Mouse (Mus musculus) hindbrain, embryonic 14.5 days (tissue): ENCODE measurements around the gene Ppp4r1. TPM values are rescaled to one million over a fixed set of nuclear protein-coding genes. Genes with fewer than 3 reads are reported as not detected.

Experiments
- ATAC-seq: fragments of 200-750 bp; cut with Nextera tagmentation; 2 replicates; pipeline ENCODE4 v1.8.0; 2017; ENCODE audit warnings: moderate number of reproducible peaks, mild to moderate bottlenecking, moderate TSS enrichment, moderate library complexity; ENCODE audit not compliant: low FRiP score
- DNase-seq: peaks from one replicate; pipeline ENCODE4 v3.0.0-alpha.2; 2015; ENCODE audit warnings: low spot score
- H3K27ac ChIP-seq: fragments of 300-500 bp; sonication (generic); 2 replicates; pipeline ENCODE4 v1.5.1; 2014; ENCODE audit warnings: mild to moderate bottlenecking, moderate library complexity
- H3K27me3 ChIP-seq: fragments of 300-500 bp; sonication (generic); 2 replicates; pipeline ENCODE4 v1.6.1; 2014; ENCODE audit warnings: mild to moderate bottlenecking, low read length, mixed read lengths; ENCODE audit not compliant: control insufficient read depth, insufficient read depth
- H3K36me3 ChIP-seq: fragments of 300-500 bp; sonication (generic); replicated peaks from 2 replicates; pipeline ENCODE4 v1.6.1; 2014; ENCODE audit not compliant: control insufficient read depth, insufficient read depth
- H3K4me1 ChIP-seq: fragments of 300-500 bp; sonication (generic); replicated peaks from 2 replicates; pipeline ENCODE4 v1.6.1; 2014; ENCODE audit warnings: antibody characterized with exemption, low read length, mixed read lengths; ENCODE audit not compliant: control insufficient read depth, insufficient read depth
- H3K4me2 ChIP-seq: fragments of 300-500 bp; sonication (generic); replicated peaks from 2 replicates; pipeline ENCODE4 v1.6.1; 2014; ENCODE audit warnings: mild to moderate bottlenecking, moderate library complexity
- H3K4me3 ChIP-seq: fragments of 300-500 bp; sonication (generic); replicated peaks from 2 replicates; pipeline ENCODE4 v1.5.1; 2014; ENCODE audit warnings: mild to moderate bottlenecking, low read length
- H3K9ac ChIP-seq: fragments of 300-500 bp; sonication (generic); 2 replicates; pipeline ENCODE4 v1.6.1; 2014
- H3K9me3 ChIP-seq: fragments of 300-500 bp; sonication (generic); 2 replicates; pipeline ENCODE4 v1.6.1; 2016; ENCODE audit warnings: low read length; ENCODE audit not compliant: control insufficient read depth
- WGBS: fragments of 180-500 bp; shearing (Covaris S2); extraction: QIAGEN DNeasy Blood & Tissue Kit; methylation state at CpG from one replicate; pipeline ENCODE4 v1.1.7; 2014; 5-methylcytosine and 5-hydroxymethylcytosine counted together
- polyA plus RNA-seq: library from polyadenylated mRNA; unstranded; fragments of >200 nt; fragmentation: Nextera tagmentation; extraction: Ambion mirVana; gene quantifications from 2 replicates; pipeline ENCODE4 v1.2.1, GENCODE M21; 2014

The Ppp4r1 gene
- polyA plus RNA-seq, 1 experiment from 2014 or later, result 42.6 TPM

DNA sequence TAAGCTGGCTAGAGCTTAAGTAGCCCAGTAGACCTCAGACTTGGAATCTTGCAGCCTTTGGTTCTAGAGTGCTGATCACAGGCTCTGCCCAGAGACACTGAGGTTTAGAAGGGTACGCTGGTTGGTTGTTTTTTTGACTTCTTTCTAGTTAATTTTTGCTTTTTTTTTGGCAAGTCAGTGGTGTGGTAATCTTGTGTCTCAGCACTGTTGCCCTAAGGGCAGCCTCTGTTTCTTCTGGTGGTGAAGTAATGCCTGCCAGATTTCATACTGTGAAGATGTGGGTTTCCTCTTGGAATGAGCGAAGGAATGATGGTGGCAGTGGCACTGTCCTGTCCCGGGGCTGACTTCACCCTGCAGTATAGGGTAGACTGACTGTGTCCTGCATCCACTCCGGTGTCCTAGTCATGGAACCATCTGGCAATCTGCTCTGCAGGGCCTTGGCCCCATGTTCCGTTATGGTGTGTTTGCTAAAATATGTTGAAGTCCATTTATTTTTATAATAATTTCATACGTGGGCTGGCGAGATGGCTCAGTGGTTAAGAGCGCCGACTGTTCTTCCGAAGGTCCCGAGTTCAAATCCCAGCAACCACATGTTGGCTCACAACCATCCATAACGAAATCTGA is 11.0 kb downstream of the Ppp4r1 start:
- Histone ChIP-seq H3K27ac (no peak overlapping the region), H3K4me3 (no peak overlapping the region), H3K36me3 (no peaks in the 10 kb centered on the region), H3K9ac (no peak overlapping the region), H3K9me3 (no peaks in the 10 kb centered on the region), H3K4me2 (no peak overlapping the region), H3K27me3 (no peaks in the 10 kb centered on the region), H3K4me1 (no peaks in the 10 kb centered on the region; the same call in 1 of the 2 replicates)
- WGBS, result 96% methylated on average over 12 of the region's 12 CpGs
- no peak for ATAC-seq
- DNase-seq, result no peak

DNA sequence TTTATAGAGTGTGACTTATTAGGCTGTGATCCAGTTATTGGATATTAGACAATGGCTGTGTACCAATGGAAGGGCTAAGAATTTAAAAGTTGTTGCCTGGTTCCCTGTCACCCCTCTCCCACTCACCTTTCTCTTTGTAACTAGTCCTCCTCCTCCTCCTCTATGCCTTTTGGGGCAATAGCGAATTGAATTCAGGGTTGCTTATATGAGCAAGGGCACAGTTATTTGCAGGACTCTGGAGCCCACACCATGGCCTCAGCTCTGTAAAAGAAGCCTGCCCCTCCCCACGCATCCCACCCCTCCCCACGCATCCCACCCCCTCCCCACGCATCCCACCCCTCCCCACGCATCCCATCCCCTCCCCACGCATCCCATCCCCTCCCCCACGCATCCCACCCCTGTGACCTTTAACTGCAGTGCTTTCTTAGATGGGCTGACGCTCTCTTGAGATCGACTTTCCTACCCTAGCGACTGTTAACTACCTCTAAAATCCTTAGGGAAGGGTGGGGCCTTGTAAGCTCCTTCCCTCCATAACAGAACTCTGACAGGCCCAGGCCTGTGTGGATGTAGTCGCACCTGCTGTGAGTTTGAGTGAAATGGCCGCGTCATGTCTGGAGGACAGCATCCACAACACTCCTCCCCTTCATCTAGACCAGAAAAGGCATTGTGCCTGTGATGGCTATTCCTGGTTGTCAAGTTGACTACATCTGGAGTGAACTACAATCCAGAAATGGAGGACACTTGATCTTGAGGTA is 11.9 kb downstream of the Ppp4r1 start:
- H3K27me3 ChIP-seq, result no peaks in the 10 kb centered on the region
- WGBS, result 83% methylated on average over 13 of the region's 13 CpGs
- H3K9ac ChIP-seq, result no peak overlapping the region
- H3K36me3 ChIP-seq, result no peaks in the 10 kb centered on the region
- H3K4me2 ChIP-seq, result no peak overlapping the region
- no peak overlapping the region for H3K4me3 ChIP-seq
- DNase-seq (no peak), ATAC-seq (no peak)
- H3K9me3 ChIP-seq, result no peaks in the 10 kb centered on the region
- H3K27ac ChIP-seq, result no peak overlapping the region
- no peaks in the 10 kb centered on the region; the same call in 1 of the 2 replicates for H3K4me1 ChIP-seq

DNA sequence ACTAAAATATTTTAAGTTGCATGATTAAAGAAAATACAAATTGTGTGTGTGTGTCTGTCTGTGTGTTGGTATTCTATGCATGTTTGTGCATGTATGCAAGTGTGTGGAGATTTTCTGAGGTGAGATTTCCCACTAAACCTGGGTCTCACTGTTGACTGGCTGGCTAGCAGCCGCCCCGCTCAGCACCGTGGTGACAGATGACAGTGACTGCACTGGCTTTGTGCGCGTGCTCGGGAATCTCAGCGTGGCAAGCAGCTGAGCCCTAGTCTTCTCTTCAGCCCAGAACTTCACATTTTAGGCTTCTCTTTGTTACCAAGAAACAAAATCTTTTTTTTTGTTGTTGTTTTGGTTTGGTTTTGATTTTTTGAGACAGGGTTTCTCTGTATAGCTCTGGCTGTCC is 13.7 kb downstream of the Ppp4r1 start:
- DNase-seq (no peak), ATAC-seq (no peak)
- H3K9ac ChIP-seq, result no peak overlapping the region
- H3K27me3 ChIP-seq, result no peaks in the 10 kb centered on the region
- no peaks in the 10 kb centered on the region for H3K9me3 ChIP-seq
- no peak overlapping the region for H3K4me3 ChIP-seq
- H3K27ac ChIP-seq, result no peak overlapping the region
- no peaks in the 10 kb centered on the region for H3K36me3 ChIP-seq
- H3K4me1 ChIP-seq, result no peaks in the 10 kb centered on the region; the same call in 1 of the 2 replicates
- H3K4me2 ChIP-seq, result no peak overlapping the region
- 54% methylated on average over 7 of the region's 7 CpGs for WGBS

DNA sequence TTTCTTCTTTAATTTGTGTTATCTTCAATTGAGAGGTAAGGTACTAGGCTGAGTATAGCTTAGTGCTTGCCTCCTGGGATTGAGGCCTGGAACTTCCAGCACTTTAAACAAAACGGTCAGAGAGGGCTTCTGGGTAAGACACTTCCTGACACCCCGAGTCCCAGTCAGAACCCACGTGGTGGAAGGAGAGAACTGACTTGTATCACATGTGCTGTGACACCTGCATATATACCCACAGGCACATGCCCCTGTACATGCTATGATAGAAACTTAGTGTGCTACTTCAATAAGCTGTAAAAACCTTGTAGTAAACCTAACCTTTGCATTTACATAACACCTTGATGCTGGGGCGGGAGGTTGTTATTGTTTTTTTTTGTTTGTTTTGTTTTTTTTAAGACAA is 16.1 kb downstream of the Ppp4r1 start:
- Histone ChIP-seq H3K4me2 (no peak overlapping the region), H3K27ac (no peak overlapping the region), H3K9ac (no peak overlapping the region), H3K36me3 (no peaks in the 10 kb centered on the region), H3K4me3 (no peak overlapping the region), H3K27me3 (no peaks in the 10 kb centered on the region), H3K4me1 (no peaks in the 10 kb centered on the region), H3K9me3 (no peaks in the 10 kb centered on the region)
- ATAC-seq, result no peak
- WGBS, result 81% methylated on average over 4 of the region's 4 CpGs
- DNase-seq, result no peak

DNA sequence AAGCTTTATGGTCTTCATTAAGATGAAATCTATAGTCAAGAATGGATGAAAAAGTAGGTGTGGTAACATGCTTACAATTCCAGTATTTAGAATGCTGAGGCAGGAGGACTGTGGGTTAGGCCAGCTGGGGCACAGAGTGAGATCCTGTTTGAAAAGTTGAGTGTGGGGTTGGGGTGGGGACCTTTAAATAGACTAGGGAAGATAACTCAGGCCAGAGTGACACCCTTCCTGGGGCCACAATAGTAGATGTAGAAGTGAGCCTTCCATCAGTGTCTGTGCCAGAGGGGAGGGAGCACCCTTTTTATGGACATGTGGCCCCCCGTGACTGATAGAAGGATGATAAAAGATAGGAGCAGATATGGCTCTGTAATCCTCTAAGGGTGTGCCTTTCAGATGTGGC is 17.0 kb downstream of the Ppp4r1 start:
- 87% methylated on average over 1 of the region's 1 CpGs for WGBS
- no peaks in the 10 kb centered on the region for H3K4me1 ChIP-seq
- no peaks in the 10 kb centered on the region for H3K9me3 ChIP-seq
- H3K36me3 ChIP-seq, result peaks cover 6% of the 10 kb centered on the region; the same call in 1 of the 2 replicates
- no peaks in the 10 kb centered on the region for H3K27me3 ChIP-seq
- no peak for DNase-seq
- H3K4me2 ChIP-seq, result no peak overlapping the region
- no peak overlapping the region for H3K4me3 ChIP-seq
- H3K27ac ChIP-seq, result no peak overlapping the region
- ATAC-seq, result no peak
- no peak overlapping the region for H3K9ac ChIP-seq

DNA sequence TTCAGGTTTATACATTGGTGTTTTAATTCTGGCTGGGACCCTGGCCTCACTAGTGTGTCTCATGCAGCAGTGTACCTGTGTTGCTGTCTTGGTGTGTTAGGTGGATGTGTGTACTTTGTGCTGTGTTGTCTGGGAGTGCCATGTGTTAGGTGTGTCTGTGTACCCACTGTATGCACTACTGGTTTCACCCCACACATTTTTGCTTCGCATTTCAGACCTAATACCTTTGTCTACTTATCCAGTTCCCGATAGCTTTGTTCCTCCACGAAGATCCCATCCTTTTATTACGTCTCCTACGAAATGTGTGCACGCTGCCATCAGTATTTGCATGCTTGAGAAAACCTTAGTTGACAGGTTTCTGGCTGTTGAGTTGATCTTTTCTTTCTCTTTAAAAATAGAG is 18.1 kb downstream of the Ppp4r1 start:
- Histone ChIP-seq H3K4me1 (no peaks in the 10 kb centered on the region), H3K36me3 (peaks cover 13% of the 10 kb centered on the region), H3K4me2 (no peak overlapping the region), H3K9ac (no peak overlapping the region), H3K4me3 (no peak overlapping the region), H3K27ac (no peak overlapping the region), H3K9me3 (no peaks in the 10 kb centered on the region), H3K27me3 (no peaks in the 10 kb centered on the region)
- DNase-seq (no peak), ATAC-seq (no peak)
- 90% methylated on average over 6 of the region's 6 CpGs for WGBS

DNA sequence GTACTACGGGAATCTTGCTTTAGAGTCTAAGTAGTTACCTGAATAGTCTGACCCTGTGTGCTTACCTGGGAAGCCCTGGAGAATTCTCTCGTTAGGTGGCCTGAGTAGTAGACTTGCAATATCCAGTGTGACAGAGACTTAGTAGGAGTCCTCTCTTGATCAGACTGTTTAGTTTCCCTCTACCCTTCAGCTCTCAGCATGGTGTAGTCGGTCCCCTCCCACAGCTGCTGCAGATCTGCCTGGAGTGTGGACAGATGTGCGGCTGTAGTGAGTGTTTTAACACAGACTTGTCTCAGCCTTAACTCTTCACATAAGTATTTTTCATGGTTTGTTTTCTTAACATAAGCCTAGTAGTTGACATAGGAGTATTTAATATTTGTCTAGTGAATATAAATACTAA is 19.7 kb downstream of the Ppp4r1 start:
- Histone ChIP-seq H3K27me3 (no peaks in the 10 kb centered on the region), H3K4me2 (no peak overlapping the region), H3K27ac (no peak overlapping the region), H3K9me3 (no peaks in the 10 kb centered on the region), H3K36me3 (peaks cover 13% of the 10 kb centered on the region), H3K4me3 (no peak overlapping the region), H3K9ac (no peak overlapping the region), H3K4me1 (no peaks in the 10 kb centered on the region)
- ATAC-seq, result no peak
- no peak for DNase-seq
- WGBS, result 83% methylated on average over 4 of the region's 4 CpGs

DNA sequence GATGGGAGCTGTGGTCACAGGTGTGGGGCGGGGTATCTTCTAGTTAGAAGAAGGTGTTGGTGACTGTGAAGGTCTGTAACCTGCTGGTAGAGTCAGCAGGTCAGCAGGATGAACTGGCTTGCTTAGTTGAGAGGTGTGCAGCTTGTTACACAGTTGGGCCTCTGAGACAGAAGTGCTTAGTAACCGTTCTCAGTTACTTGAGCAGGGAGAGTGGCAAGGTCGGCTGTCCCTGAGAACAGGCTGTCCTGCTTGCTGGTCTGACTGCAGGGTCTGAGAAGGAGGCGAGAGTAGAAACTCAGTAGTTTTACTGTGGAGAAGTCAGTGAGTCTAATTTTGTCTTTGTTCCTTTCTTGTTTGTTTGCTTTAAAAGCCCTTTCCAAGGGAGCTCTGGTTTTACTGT is 23.6 kb downstream of the Ppp4r1 start:
- WGBS, result 78% methylated on average over 4 of the region's 4 CpGs
- H3K36me3 ChIP-seq, result peaks cover 22% of the 10 kb centered on the region
- H3K27ac ChIP-seq, result no peak overlapping the region
- H3K4me3 ChIP-seq, result no peak overlapping the region
- no peaks in the 10 kb centered on the region for H3K27me3 ChIP-seq
- H3K9me3 ChIP-seq, result no peaks in the 10 kb centered on the region
- ATAC-seq (no peak), DNase-seq (no peak)
- no peak overlapping the region for H3K4me2 ChIP-seq
- no peaks in the 10 kb centered on the region for H3K4me1 ChIP-seq
- no peak overlapping the region for H3K9ac ChIP-seq

DNA sequence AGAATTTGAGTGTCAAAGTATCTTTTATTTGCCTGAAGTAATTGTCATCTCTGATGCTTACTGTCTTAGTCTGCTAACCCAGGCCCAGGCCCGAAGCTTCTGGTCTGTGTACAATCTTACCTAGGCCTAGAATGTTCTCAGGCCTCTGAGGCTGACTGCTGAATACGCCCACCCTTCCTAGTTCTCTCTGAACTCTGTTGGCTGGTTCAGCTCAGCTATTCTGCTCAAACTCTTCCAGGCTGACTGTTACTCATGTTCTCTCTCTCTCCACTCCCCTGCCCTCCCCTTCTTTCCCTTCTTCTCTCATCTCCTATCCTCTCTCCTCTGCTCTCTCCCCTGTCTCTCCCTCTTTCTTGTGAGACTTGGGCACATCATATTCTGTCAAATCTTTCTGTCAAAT is 24.0 kb downstream of the Ppp4r1 start:
- no peak for DNase-seq
- peaks cover 26% of the 10 kb centered on the region for H3K36me3 ChIP-seq
- no peaks in the 10 kb centered on the region for H3K4me1 ChIP-seq
- no peaks in the 10 kb centered on the region for H3K9me3 ChIP-seq
- no peak overlapping the region for H3K4me3 ChIP-seq
- no peak overlapping the region for H3K9ac ChIP-seq
- no peak overlapping the region for H3K4me2 ChIP-seq
- 92% methylated on average over 2 of the region's 2 CpGs for WGBS
- ATAC-seq, result no peak
- no peak overlapping the region for H3K27ac ChIP-seq
- H3K27me3 ChIP-seq, result no peaks in the 10 kb centered on the region
